Mouse (Mus musculus) lung, adult 10 weeks (tissue): ENCODE results near the gene Taf3. TPM values are rescaled to one million over a fixed set of nuclear protein-coding genes. Genes with fewer than 3 reads are reported as not detected.

Experiments
- polyA plus RNA-seq: library from polyadenylated mRNA; stranded (reverse); fragments of 350-450 nt; fragmentation: Illumina TruSeq; extraction: RNeasy Lipid Tissue Mini Kit (QIAGEN cat#74804); gene quantifications from one replicate; pipeline ENCODE4 v1.2.3, GENCODE M21; 2014; ENCODE audit warnings: low read depth, low replicate concordance; ENCODE audit not compliant: insufficient read depth

Taf3 gene
- 4.6 TPM for polyA plus RNA-seq

GRCm38 (mm10) chr2:10048461-10048860 is at the start of gene Taf3:
Gene Taf3 (minus strand): TSS chr2:10048596.

GRCm38 (mm10) chr2:10080310-10081010 is 32.1 kb upstream of the Taf3 start, which contains the start of the genes Atp5c1 and Kin:
Gene Atp5c1 (minus strand): TSS chr2:10080510.
Gene Kin (plus strand): TSS chr2:10080593.

DNA sequence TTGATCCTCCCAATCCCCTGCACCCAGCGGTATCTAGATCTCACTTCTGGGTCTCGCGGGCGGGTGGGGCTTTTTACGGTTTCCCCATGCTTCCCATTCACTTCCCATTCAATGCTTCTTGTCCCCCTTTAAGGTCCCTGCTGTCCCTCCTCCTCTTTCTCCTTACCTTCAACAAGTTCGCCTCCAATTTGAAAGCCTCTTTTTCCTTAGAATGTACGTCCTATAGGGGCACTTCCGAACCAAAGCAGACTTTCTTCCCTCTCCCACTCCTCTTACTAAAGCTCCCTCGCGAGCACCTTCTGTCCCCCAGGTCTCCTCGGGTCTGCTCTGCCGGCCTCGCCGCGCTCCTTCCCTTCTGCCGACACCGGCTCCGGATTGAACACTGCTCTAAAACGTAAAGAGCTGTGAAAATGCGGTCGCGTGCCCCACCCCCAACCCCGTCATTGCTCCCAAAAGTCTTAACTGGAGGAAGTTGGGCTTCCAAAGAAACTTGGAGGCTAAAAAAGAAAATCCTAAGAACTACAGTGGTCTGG is 158.7 kb downstream of the Taf3 start, which contains the start of gene Gata3:
Gene Gata3 (minus strand): TSS at position 384 of the 533 bp plus-strand sequence.

DNA sequence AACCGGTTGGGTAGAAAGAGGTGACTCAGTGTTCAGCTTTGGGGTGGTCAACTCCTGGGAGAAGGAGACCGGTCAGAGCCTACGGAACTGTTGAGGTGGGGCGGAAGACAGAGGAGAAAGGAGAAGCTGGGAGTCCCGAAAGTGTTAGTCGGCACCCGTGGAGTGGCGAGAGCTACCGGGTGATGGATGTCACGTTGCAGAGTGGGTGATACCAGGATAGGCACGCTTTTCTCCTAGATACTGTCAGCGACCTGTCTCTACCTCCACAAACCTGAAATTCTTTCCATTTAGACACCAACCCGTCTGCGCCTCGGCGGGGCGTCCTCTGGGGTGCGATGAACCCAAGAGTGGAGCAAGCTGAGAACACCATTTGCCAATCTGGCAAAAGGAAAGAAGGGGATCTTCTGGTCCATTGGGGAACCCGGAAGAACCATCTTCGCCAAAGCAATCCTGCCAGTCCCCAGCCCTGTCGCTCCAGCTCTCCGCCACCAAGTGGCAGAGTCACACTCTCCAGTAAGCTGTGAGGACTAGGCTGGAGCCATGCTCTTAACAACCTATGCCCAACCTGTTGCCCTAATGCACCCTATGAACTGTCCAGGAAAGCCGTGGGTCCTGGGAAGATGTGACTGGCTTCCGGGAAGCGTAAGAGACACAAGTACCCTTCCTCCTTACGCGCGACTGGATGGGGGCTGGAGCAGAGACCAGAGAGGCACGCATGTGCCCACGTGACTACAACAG is 159.3 kb downstream of the Taf3 start, which contains the start of gene 9230102O04Rik:
Gene 9230102O04Rik (minus strand): TSS at position 628 of the 738 bp plus-strand sequence.

DNA sequence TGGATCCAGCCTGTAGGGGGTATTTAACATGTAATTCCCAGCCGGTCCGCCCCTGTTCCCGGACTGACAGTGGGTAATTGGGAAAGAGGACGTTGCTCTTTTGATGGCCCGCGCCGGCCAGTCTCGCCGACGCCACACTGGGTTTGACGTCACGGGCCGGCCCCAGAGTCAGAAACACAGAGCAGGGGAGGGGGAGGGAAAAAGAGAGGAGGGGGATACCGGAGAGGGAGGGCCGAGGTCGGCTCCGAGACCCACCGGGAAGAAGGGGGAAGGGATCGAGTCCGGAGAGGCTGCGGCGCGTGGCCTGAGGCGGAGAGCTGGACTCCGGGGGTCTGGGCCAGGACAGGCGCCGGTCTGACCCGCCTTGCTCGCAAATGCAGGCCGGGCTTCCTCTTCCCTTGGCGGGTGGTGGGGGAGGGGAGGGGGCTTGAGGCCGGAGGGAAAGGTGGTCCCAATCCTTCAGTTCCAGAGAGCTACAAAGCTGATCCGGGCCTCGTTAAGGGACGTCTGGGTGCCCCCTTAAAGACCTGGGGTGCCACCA is 167.3 kb downstream of the Taf3 start, which contains the start of gene 4930412O13Rik:
Gene 4930412O13Rik (plus strand): TSS at position 202 of the 541 bp plus-strand sequence.

Other genes starting within 250 kb of the Taf3 start
- not detected for gene 4930412O13Rik, start 167.3 kb downstream of the Taf3 start, polyA plus RNA-seq
- gene 9230102O04Rik, start 159.1 kb downstream of the Taf3 start, polyA plus RNA-seq = not detected
- gene Gata3, start 158.6 kb downstream of the Taf3 start, polyA plus RNA-seq = 3.0 TPM
- 244 TPM for gene Atp5c1, start 31.9 kb upstream of the Taf3 start, polyA plus RNA-seq
- 11.5 TPM for gene Kin, start 32.0 kb upstream of the Taf3 start, polyA plus RNA-seq
- gene Itih2, start 82.8 kb upstream of the Taf3 start, polyA plus RNA-seq = 2.2 TPM
- gene Itih5, start 105.0 kb upstream of the Taf3 start, polyA plus RNA-seq = 1.5 TPM